Mouse (Mus musculus) brain, adult 2 months (tissue): ENCODE data around the gene Impg1.

Source experiments
- DNase-seq: peaks from one replicate; pipeline ENCODE4 v3.0.0; 2011; ENCODE audit warnings: low read depth, low spot score

The Impg1 gene

DNA sequence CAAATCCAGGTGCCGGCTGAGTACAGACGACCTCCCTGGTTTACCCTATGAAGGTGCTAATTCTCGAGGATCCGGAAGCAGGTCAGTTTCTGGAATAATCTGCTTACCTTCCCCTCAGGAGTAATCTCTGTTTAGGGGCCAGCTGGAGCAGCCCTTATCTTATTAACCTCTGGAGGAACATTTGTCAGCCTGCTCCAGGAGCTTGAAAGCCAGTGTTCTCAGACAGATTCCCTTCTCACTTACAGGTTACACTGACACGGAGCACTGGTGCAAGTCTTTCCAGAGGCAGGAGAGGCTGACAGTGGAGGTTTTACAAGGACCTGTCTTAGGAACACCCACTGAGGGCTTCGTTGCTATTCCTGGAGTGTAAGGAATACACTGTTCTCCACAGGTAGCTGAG, at the start of gene Impg1:
Gene Impg1, minus strand, starts transcription at position 101 of the 400 bp plus-strand sequence.
- DNase-seq: no peak

DNA sequence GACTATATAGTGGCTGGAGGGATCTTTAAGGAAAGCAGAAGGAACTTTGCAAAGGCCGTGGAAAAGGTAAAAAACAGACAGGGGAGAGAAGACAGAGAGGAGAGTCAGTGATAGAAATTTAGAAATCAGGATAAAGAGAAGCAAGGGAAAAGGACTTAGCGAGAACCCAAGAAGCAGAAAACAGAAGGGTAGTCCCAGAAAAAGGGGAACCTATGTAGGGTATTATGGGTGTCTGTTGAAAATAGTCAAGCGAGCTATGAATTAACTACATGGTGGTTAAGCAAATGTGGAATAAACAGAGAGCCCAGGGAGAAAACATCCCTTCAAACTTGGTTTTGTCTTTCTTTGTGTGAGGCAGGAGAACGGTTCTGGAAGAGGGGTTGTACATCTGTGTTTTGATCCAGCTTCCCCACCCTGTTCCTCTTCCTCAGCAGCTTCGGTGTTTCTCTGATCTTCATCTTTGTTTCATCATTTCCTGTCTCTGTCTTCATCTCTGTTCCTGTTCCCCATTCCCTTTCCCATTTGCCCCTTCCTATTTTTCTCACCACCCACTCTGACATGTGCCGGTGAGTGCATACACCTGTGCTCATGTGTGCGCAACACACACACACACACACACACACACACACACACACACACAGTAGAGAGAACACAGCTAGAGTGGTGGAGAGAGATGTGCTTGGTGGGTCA, 44.3 kb upstream of the Impg1 start:
- no peak for DNase-seq

DNA sequence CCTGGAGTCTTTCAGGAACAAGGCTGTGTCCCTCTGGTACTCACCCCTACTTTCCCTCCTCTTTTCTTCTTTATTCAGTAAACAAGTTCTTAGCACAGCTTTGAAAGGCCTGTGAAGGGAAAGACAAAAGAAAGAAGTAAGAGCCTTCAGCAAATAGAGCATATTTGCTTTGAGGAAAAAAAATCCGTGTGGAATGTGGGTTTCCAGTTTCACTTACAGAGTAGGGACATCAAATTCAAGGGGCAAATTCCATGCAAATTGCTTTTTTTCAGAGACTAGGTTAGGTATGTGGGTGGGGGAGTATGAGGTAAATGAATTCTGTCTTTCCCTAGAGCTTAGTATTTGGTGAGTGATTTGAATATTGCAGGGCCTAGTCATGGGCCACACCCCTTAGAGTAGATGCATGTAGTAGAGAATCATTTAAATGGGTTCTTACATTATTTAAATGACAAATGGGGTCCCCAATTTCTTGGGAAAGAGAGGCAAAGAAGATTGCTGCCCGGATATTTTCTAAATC, 39.3 kb upstream of the Impg1 start:
- no peak for DNase-seq

DNA sequence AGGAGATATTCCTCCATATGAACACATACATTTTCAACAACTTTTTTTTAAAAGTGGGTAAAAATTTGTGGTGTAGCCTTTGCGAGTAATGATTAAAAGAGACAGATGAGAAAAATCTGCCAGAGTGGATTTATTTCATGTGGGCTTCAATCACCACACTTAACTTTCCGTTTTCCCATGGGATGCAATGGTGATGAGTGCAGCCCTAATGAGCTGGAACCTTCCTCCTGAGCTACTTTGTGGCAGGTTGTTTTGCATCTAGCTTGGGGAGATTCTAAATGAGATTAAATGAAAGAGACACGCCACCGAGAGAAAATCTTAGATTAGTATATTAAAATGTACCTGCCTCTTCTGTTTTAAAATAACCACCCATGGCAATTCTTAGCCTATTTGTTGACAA, 26.3 kb upstream of the Impg1 start:
- peak; percentile 1 for DNase-seq

DNA sequence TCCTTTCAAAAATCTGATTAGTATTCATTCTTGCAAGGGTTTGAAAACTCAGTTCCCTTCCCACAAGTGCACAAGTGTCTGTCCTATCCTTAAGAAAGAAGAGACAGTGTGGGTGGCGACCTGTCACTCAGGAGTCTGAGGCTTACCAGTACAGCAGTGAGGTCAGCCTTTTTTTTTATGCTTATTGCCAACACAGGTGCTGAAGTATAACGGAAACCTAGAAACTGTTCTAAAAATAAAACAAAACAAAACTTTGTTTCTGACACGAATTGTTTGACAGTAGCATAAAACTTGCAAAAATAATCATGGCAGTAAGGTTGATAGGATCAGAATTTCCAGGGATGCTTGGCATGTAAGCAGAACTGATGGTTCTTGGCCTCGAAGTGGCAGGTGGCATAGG, 4.9 kb downstream of the Impg1 start:
- no peak for DNase-seq

DNA sequence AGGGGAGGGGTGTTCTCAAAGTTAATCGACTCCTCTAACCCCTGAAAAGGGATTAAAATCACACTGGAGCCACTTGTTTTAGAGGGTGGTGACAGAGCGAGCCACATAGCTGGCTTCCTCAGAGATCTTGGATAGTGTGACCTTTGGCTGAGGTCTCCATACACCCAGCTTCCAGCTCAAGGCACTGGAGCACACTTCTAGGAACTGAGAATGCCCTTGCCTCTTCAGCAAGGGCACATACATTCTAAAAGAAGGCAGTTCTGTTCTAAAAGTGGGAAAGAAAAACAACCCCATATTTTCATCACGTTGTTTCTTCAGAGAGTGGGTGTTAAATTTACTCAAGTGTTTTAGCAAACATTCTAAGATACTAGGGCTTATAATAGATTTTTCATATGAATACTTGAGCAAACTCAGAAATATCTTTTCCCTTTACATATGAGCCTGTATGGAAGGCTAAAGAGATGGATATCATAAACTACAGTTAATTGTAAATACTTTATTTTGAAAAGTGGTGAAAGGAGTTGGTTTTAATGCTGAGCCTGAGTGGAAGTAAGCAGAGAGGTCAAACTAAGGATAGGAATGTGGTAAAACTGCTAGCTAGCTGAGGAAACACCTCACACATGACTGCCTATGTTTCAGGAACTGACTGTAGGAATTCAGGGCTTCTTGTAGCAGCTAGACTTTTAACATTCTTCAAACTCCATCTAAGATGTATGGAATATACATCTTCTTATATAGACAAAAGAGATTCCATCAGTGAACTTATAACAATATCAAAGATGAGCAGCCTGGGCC, 14.6 kb downstream of the Impg1 start:
- DNase-seq: no peak

DNA sequence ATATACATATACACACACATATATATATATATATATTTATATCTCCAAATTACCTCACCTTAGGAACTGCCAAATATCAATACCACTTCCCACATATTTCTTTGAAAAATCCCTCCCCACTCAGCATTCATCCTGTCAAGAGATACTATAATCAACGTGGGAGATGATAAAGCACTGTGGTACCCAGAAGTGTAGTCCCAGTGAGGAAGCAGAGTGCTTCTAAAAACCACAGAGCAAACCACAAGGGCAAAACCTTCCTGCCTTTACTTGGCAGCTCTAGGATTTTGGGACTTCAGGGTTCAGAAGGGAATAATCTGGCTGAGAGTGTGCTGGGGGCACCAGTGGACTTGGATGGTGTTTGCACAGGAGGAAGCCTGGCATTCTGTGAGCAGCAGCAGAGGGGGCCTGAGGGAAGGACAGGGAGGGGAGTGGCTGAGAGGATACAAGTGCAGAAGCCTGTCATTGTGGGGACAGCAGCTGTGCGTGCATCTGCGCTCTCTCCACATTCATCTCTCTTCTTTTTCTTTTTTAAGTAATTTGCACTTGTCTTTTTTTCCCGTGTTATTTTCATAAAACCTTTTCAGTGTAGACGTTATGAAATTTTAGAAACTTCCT, 24.1 kb downstream of the Impg1 start:
- peak; percentile 16 for DNase-seq

DNA sequence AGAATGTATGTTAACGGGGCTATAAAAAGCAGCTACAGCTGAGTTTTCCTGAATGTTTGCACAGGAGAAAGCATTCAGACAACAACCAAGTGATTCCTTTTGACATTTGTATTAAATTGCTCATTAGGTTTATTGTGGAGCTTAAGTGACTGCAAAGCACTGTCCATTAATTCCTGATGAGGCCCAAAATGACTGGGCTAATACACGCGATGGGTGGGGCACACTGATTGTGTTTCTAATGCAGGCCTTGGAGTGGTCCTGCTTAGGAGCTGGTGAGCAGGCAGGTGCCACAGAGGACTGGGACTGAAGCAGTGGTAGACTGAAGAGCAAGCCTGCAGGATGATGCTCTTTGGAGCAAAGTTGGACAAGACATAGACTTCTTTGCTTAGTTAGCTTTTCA, 73.9 kb downstream of the Impg1 start:
- DNase-seq: no peak

DNA sequence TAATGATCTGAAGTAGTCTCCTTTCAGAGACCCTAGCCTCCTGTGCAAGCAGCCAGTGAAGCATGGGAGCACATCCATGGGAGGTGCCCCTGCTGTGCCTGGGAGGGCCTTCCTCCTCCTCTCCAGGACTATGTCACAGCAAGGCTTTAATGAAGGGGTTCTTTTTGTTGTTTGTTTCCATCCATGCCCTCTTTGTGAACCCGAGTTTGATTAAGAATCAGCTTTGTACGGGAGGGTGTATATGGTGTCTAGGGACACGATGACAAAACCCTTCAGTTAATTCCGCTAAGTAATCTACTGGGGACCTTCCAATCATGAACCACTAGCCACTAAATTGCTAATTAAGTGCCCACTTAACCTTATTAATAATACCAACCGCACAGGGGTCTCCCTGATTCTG, 74.3 kb downstream of the Impg1 start:
- no peak for DNase-seq

DNA sequence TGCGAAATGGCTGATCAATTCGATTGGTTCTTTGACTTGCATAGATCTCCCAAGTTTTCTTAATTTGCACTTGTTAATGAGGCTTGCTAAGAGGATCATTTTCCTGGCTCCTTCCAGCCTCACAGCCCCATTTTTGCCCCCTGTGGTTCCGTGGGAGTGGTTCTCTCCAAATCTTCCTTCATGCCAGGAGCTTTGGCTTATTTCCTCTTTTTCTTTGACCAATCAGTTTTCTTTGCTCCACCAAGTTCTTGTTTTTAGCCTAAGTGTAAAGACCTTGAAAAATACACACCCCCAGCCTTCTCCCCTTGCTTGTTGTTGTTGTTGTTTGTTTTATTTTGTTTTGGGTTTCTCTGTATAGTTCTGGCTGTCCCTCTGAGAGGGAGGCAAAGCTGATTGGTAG, 77.4 kb downstream of the Impg1 start:
- no peak for DNase-seq

DNA sequence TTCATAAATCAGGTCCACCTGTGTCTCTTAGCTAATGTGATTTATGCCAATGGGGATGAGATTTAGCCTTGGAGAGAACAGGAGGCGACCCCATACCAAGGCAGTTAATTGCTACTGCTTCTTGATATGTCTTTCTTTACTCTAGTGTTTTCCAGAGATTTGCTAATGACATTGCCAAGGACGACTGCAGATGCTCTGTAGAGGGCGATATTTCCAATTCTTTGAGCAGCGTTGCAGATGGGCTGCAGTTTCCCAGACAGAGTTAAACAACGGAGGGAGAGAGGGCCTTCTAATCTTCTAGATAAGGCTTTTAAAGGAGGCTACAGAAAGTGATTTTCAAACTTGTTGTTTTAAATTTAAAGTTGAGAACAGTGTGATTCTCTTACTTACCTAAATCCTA, 78.8 kb downstream of the Impg1 start:
- DNase-seq: peak; percentile 65

DNA sequence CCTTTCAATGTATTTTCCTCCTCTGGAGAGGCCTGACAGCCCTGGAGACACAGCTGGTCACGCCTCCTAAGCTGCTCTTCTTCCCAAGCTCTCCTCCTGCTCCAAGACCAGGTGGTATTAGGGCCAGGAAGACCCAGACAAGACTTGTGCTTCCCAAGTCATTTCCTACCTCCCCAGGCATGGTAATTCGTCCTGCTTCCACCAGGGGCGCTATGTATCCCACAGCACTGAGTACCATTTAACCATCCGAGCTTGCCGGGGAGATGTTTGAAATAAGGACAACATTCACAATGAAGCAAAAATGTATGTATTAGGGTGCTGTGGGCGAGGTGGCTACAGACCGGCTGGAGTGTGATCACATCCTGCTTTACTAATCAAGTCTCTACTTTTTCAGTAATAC, 79.3 kb downstream of the Impg1 start:
- peak; percentile 34 for DNase-seq

DNA sequence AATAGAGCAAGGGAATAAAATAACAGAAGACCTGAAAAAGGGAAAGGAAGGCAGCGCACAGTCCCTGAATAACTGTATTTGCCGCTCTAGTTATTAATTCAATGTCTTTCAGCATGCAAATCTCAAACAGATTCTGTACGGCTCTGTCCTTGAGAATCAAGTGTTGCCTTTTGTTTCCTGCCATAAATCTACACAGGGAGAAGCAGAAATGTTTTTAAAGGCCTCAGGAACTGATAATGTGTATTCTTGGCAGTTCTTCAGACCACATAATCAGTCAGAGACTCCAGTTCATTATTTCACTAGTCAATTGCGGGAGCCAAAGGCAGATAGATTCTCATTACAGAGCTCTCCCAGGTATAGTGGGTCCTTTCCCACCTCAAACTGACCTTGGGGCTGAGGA, 82.6 kb downstream of the Impg1 start:
- DNase-seq: no peak

DNA sequence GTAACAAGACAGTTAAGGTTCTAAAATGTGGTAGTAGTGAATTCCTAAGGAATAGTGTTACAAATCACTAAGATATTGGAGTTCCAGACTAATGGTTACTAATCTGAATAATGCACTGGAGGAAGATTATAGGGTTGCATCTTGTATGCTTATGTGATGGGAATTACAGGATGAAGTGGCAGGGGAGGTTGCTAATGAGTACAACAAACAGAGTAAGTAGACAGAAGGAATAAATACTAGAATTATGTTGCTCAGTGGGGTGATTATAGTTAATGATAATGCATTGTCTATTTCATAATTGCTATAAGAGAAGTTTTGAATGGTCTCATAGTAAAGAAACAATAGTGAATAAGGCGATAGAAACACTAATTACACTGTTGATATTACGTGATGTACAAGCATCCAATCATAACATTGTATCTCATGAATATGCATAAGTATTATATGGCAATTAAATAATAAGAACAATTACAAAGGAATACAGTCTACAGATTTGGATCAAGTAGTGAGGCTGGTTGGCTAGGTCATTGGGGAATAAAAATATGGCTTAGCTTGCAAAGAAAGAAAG, 85.1 kb downstream of the Impg1 start:
- no peak for DNase-seq

DNA sequence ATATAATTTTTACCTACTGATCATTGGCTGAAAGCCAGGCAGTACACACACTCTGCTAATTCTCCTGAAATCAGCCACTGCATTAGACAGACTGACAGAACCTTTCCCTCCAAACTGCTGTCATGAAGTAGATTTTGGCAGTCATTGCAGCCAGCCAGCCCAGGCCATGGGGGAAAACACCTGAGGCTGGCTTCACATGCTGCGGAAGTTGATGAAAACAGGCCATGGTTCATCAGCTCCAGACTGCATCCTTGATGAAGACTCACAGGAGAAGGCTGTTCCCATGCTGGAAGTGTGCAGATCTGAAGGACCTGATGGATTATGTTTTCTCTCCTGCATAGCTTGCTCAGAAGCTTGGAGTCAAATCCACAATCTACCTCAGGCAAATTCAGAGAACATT, 91.2 kb downstream of the Impg1 start:
- no peak for DNase-seq

DNA sequence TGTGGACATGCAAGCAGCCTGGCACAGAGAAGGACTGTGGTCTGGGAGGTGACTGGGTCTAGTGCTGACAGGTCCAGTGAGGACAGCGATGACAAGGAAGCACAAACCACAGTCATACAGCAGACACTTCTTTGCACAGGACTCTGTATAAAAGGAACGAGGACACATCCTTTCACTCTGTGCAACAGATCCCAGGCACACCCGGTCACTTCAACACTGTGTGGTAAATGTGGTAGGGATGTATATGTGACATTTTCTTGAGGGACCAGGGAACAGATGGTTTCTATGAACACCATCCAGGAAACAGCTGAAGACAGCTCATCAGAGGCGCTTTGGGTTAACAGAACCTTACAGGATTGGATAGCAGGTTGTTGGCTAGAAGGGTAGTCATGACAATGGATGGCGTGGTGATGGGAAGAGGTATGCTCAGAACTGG, 92.0 kb downstream of the Impg1 start:
- peak; percentile 45 for DNase-seq

DNA sequence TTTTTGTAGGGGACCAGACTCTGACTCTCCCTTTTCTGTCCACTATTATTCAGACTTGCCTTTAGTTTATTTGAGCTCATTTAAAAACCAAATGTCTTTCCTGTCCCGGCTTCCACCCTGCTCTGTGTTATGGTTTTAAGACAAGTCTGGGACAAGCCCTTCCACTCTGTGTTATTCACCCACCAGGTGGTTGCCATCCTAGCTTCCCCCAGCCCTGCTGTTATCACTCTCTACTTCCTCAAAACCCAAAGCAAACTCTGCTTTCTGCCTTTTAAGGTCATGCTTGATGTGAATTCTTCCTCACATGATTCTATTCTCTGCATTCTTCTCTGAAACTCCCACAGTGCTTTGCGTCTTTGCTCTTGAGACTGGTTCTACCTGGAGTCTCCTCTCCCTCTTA, 96.6 kb downstream of the Impg1 start:
- no peak for DNase-seq

DNA sequence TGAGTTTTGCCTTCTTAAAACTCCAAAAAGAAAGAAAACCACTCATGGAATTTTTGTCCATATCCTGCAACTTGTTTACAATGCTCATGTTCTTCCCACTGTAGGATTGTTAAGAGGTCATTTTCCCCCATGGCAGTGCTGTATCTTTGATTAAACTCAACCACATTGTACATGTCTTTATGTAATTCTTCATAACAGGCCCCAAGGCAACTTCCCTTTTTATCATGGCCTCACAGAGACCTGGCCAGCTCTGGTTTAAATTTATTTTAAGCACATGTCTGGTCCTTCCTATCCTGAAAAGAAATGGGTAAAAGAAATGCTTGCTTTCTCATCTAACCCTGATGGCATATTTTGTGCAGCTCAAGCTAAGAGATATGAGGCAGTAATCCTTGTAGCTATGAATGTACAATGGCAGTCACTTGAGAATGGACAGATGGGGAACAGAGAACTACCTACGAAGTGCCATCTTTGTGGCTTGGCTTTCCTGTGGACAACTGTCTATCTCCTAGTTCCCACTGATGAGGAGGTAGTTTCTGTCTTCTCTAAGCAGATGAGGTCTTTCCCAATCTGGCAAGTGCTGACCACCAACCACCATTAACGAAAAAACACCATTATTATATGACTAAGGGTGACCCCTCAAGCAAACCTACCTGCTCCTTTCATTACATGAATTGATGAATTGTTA, 97.6 kb downstream of the Impg1 start:
- DNase-seq: no peak

DNA sequence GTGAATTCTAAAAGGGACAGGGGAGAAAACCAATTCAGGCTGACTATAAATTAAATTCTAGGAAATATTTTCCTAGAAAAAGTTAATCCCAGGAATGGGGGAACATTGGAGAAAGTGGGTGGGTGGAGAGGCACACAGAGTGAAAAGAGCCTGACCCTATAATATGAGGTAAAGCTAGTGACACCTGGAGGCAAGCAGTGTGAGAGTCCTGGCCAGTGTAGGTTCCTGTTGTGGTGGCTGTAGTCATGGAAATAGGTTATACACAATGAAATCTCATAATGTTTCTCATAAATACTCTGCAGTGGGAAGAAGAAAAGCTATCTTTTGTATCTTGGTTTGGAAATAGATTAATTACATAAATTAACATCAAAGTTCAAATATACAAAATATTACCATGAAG, 105.2 kb downstream of the Impg1 start:
- DNase-seq: no peak

DNA sequence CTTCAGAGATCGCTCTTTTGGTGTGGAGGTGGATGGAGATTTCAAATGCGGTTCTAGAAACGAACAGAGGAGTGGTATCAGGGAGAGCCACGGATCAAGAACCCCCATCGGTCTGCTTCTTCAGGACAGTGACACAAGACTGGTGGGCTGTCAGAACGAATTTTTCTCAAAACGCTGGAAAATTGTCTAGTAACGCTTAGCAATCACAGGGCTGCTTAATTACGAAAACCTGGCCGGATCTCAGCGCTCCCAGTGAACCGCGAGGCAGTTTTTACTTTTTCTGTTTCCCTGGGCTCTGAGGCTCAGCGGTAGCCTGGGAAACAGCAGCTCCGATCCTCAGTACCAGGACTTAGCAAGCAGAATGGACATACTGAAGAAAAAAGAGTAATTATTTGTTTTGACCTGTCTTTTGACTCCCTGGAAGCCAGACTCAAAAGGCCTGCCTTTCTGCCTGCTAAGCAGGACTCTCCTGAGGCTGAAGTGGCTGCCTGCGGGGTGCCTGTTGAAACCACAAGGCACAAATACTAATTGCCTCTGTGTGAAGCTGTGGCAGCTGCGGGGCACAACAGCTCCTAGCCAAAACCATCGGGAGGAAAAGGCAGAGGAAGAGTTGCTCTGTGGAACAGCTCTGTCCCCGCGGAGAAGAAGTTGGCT, 113.5 kb downstream of the Impg1 start:
- peak; percentile 39 for DNase-seq

DNA sequence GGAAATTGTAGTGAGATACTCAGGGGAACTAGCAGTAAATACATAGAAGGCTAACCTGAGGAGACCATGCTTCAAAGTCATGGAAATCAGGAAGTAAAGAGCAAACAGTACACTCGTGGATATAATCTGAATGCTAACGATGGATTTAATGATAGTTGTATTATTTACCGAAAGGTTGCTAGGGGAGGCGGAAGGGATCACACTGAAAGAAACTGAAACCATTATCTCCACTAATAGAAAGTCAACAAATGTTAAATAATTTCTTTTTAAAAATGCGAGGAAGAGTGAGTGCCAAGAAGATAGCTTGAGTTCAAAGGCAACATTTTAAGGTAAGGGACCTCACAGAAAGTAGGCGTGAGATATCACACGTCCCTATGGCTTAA, 114.0 kb downstream of the Impg1 start:
- DNase-seq: no peak
